Mouse (Mus musculus) frontal cortex, adult (tissue): ENCODE data around the gene Efna2.

Source experiments
- ATAC-seq: cut with Nextera tagmentation; 2 replicates; pipeline ENCODE4 v1.9.2; 2017; ENCODE audit warnings: mild to moderate bottlenecking, moderate library complexity, mixed read lengths; ENCODE audit not compliant: low TSS enrichment

Efna2 gene

DNA sequence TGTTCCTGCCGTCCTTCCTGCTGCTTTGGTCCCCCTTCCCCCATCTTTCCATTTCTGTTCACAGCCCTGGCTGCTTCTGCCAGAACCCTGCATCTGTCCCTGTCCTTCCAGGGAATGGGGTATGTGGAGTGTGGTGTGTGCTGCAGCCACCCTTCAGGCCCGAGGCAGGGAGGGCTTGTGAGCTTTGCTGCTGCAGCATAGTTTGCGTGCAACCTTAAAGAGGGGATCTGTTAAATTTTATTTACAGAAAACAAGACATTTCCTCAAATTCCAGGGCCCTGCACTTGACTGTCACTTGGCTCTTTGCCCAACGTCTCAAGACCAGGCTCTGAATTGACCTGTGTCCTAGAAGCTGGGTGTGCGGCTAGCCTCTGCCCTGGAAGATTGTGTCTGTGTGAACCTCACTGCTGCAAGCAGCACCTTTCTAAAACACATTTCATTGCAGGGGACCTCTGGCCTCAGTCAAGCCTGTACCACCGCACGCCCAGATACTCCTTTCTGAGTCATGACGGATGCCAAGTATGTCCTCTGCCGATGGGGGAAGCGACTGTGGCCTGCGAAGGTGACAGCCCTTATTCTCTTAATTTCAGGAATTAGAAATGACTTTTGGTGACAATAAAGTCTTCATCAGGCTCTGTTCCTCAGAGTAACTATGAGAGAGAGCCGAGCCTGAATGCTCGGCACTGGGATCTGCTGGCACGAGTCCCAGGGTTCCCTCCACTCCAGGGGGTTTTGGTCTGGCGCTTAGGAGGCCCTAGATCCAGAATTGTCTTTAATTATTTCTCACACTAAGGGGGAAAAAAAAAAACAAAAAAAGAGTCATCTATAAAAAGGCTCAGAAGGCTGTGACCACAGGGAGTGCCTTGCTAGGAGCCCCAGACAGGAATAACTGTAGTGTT, 48.8 kb downstream of the Efna2 start:
- peak; percentile 24; the same call in 1 of the 2 replicates for ATAC-seq

DNA sequence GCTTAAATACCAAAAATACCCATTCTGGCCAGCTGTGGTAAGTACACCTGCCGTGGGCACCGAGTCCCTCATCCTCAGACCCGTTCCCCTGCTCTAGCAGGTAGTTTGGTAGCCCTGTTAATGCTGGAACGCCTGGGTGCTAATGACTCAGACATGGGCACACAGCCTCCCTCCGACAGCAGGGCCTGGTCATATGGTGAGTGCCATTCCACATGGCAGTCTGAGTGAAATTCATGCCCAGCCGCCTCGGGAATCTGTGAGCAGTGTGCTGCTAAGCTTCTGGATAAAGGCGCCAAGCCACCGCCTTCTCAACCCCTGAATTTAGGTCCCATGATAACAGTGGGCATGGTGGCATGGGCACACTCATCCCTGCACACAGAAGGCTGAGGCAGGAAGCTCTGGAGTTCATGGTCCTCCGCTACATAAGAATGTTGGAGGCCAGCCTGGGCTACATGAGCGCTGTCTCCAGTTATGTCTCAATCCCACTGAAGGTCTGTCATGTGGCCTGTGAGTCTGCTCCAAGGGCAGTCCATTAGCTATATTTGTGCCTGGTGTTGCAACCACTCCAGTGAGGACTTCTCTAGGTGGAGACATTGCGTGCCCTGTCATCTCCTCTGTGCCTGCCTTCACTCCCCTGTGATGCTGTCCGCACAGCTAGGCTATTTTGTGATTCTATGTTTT, 57.0 kb downstream of the Efna2 start:
- ATAC-seq, result no peak

DNA sequence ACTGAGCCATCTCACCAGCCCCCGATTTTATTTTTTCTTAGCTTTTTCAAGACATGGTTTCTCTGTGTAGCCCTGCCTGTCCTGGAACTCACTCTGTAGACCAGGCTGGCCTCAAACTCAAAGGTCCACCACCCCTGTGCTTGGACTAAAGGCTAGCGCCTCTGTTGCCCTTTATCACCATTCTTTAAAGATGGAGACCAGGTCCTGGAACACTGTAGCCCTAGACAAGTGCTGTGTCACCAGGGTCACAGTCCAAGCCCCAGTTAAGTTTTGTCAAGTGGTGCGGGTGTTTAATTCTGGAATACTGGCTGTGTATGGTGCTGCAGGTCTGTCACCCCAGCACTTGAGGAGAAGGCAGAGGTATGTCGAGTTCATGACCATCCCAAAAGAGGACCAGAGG, 57.7 kb downstream of the Efna2 start:
- ATAC-seq, result no peak

DNA sequence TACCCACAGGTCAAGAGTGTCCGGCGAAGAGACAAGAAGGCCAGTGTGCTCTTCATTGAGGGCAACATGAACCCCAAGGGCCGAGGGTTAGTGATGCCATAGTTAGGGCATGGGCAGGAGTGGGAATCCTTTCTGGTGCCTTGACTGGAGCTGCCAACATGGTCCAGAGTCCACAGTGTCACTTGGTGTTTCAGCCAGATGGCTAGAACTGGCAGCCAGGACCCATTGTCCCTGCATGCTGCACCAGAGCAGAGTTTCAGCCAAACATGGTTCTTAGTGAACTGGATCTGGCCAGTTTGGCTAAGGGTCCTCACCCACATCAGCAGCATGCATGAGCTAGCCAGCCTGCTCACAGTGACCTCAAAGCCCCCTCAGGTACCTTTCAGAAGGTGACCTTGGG, 59.0 kb downstream of the Efna2 start:
- ATAC-seq, result no peak
